Mouse (Mus musculus) heart, postnatal 10 days (tissue): ENCODE results near the gene Arglu1. TPM values are rescaled to one million over a fixed set of nuclear protein-coding genes. Genes with fewer than 3 reads are reported as not detected.

Experiments used
- DNase-seq, 2 experiments: peaks; one replicate each; pipeline ENCODE4 v3.0.0; 2021
- intact Hi-C: fragments of 180-260 bp; cut with DNase I; formaldehyde crosslinking; loops from one replicate; pipeline ENCODE4 v1.15.1; 2025
- total RNA-seq, 2 experiments: library from RNA; stranded (reverse); gene quantifications; 2 replicates each; pipeline ENCODE4 v1.2.3; 2021

Arglu1 gene
- total RNA-seq, 2 experiments from 2014 or later: 43.4 to 44.8 TPM

- peak; percentile 52 to 55 for DNase-seq
- intact Hi-C loops: loop anchor here (2.0 to 5.0 kb wide), 5 partner anchors 143 to 515 kb away; no protein-coding TSS in a partner anchor
Measured at GRCm38 (mm10) chr8:8659503-8660306, 30.6 kb downstream of the Arglu1 start.

- peak; percentile 89 to 90 for DNase-seq
- intact Hi-C loops: loop anchor here (2.0 to 5.0 kb wide), 4 partner anchors 171 to 516 kb away; no protein-coding TSS in a partner anchor
Measured at GRCm38 (mm10) chr8:8658426-8659224, 31.7 kb downstream of the Arglu1 start.

DNA sequence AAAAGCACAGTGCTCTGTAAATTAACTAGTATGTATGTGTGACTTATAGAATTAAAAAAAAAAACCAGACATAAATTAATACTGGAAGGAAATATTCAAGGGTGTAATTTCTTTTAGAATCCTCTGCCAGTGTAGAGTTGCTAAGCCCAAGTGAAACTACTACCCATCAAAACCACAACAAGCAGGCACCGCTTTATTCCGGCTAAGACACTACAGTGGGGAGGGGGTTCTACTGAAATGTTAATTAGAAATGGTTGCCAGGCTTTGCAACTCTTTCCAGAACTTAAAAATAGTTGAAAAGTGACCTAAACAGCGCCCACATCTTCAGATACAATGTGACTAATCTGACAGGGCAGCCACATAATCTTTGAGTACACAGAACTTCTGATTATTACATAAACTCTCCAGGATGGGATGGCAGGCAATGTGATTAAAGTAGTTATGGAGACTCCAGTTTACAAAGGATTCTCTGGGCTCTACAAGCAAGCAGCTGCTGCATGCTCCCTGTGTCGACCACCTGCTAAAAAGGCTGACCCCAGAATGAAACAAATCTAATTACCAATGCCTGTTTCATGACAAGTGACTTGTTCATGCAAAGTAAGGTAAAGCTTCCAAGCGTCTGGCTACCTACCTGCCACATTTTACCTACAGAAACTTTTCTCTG lies 32.5 kb downstream of the Arglu1 start:
- intact Hi-C loops: loop anchor here (2.0 to 5.0 kb wide), 4 partner anchors 171 to 517 kb away; no protein-coding TSS in a partner anchor
- no peak for DNase-seq

GRCm38 (mm10) chr8:8656578-8657441 lies 33.5 kb downstream of the Arglu1 start:
- intact Hi-C loops: loop anchor here (5.0 kb wide), 3 partner anchors 170 to 430 kb away; no protein-coding TSS in a partner anchor
- no peak for DNase-seq

DNA sequence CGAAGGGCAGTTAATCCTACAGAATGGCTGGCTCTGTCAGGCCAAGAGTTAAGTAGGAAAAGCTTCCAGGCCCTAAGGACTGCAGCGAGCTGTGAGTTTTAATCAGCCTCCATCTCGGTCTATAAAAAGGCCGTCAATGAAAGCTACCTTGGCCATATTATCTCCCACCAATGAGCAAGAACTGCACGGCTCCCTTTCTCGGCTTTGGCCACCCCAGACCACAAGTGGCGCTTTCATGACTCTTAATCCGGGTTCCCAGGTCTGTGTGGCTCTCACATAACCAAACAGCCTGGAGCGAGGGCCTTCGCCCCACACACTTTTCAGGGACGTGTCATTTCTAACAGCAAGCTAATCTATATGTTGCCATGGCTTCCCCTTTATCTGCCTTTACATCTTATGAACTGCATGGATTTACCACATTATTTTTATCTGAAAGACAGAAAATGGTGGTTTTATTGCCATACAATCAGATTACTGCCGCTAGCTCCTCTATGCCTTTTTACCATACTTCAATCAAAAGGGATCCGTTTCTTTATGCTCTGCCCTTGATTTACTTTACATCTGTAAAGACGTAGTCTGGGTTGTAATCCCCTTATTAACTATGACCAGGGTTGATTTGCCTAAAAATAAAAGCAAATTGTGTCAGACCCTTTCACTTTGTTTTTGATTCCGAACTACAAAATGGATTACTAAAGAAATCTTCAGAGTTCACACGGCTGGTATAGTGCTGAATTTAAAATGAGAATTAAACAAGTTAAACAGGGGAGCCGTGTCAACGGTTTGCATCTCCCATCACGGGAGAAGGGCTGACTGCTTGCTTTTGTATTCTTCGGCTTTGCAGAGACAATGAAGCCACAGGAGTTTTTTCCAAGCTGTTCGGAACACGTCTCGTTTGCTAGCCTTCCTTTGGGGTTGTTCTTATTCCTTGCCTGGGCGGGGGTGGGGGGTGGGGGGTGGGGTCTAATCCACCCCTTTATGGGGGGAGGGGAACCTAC lies 34.7 kb downstream of the Arglu1 start:
- no peak for DNase-seq
- intact Hi-C loops: loop anchor here (5.0 kb wide), 3 partner anchors 168 to 428 kb away; no protein-coding TSS in a partner anchor

GRCm38 (mm10) chr8:8653906-8654489 lies 36.3 kb downstream of the Arglu1 start:
- no peak for DNase-seq
- intact Hi-C loops: no loop called here

DNA sequence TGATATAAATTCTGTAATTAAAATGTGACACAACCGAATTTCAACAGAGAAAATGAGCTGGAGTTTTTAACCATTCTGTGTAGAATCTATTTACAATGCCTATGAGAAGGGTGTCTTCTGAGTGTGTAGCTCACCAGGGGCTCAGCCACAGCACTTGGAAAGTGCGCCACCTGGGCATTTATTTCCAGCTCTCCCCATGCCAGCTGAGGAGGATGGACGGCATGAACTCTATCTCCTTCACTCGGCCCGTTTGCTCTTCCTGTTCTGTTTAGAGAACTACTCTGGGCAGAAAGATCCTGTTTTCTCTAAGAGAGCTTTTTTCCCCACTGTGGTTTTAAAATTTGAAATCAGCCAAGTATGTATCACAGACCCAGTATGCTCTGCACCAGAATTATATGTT lies 37.0 kb downstream of the Arglu1 start:
- no peak for DNase-seq
- intact Hi-C loops: no loop called here

DNA sequence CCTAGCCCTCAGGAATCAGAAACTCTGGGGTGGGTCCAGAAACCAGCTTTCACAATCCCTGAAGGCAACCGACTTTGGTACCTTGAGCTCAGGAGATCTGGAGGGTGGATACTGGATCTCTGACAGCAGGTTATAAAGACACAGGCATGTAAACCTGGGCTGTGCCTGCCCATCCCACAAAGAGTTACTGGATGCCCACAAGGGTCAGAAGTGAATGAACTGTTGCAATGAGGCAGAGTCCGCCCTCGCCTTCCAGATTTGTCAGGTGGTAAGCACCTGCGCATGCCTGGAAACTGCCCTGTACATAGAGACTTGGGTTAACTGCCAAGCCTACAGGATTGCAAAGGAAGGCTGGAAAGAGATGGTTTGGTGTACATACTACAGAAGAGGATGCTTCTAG lies 37.9 kb downstream of the Arglu1 start:
- no peak for DNase-seq
- intact Hi-C loops: no loop called here

DNA sequence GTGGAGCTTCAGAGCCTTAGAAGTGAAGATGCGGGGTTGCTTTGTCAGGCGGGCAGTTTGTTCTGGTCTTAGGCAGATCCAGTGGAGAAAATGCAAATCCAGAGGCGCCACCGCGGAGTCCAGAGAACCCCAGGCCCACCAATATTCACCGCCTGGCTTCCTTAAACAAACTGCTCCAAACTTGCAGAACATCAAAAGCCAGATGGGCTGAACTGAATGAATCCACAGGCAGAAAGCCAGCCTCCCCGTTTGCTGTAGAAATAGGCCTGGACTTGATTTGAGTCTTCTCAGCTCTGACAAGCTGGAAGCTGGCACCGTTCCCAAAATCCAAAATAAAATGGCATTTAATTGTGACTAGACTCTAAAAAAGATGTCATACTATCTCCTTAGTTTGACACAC lies 40.4 kb downstream of the Arglu1 start:
- intact Hi-C loops: no loop called here
- DNase-seq: peak; percentile 54 to 69

DNA sequence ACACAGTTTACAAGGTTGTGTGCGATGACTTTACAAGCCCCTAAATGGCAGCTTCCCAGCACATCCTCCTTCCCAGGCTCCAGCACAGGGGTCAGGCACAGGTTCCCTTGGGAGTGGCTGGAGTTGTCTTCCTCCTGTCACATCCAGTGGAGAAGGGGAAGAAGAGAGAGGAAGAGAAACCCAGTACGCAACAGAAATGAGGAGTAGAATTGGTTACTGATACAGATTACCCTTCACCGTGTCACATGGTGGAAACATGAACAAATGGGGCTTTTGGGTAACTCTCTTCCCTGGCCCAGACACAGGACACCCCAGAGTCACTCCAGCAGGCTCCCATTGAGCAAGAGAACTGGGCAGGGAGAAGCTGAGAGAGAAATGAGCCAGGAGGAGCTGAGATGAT lies 40.8 kb downstream of the Arglu1 start:
- intact Hi-C loops: no loop called here
- DNase-seq: peak in 1 of 2 experiments; percentile 10

- DNase-seq: no peak
- intact Hi-C loops: no loop called here
Measured at GRCm38 (mm10) chr8:8648686-8649085, 41.6 kb downstream of the Arglu1 start.

GRCm38 (mm10) chr8:8647824-8648223 lies 42.5 kb downstream of the Arglu1 start:
- intact Hi-C loops: no loop called here
- DNase-seq: no peak

DNA sequence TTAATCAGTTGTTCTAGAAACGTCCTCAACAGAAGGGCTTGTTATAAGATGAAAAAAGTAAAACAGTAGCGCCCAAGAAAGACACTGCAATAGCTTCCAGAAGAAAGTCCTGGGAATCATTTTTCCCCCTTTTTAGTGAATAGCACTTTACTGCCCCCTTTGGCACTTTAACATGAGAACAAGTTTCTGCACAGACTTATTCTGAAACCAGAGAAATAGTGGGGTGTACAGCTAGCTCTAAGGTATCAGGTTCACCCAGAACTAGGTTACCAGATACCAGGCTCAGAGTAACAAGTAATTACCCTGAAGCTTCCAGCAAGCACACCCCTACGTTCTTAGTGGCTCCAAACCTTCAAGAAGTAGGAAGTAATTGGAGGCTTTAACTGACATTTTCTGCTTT lies 43.0 kb downstream of the Arglu1 start:
- intact Hi-C loops: no loop called here
- DNase-seq: peak in 1 of 2 experiments; percentile 8

- intact Hi-C loops: no loop called here
- DNase-seq: peak in 1 of 2 experiments; percentile 11
Measured at GRCm38 (mm10) chr8:8644160-8644915, 46.0 kb downstream of the Arglu1 start.

- intact Hi-C loops: no loop called here
- no peak for DNase-seq
Measured at GRCm38 (mm10) chr8:8640264-8640588, 50.1 kb downstream of the Arglu1 start.

GRCm38 (mm10) chr8:8639569-8640263 lies 50.6 kb downstream of the Arglu1 start:
- intact Hi-C loops: no loop called here
- no peak for DNase-seq

DNA sequence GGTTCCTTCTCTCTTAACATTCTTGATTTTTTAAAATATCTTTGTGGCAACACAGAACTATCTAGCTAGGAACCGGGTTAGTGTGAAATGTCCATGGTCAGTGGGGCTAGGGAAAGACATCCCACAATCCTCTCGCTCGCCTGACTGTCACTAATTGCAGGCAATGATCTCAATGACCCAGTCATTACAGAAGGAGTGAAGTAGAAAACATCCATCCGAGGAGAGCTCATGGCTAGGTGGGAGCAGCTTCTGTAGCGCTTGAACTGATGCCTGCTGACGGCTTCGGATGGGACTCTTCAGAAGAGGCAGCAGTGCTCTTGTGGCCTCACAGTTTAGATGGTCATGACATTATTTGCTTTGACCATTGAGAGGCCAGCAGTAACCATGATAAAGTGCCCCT lies 58.9 kb downstream of the Arglu1 start:
- no peak for DNase-seq
- intact Hi-C loops: no loop called here
